Mouse (Mus musculus) myocyte (in vitro differentiated cells): ENCODE data around the gene Pde4a.

Source experiments
- CEBPB ChIP-seq: IDR thresholded peaks from 2 replicates; pipeline ENCODE4 v1.6.1; 2011; ENCODE audit warnings: mild to moderate bottlenecking, moderate library complexity; ENCODE audit not compliant: poor library complexity, insufficient read depth, severe bottlenecking
- MYOD1 ChIP-seq, 3 experiments: IDR thresholded peaks; one replicate each; pipeline ENCODE4 v1.6.1; 2011; ENCODE audit warnings: control low read depth in 2 of 3, low read depth in 2 of 3, mild to moderate bottlenecking in 2 of 3, moderate library complexity in 1 of 3; ENCODE audit not compliant: insufficient read length in 2 of 3, control insufficient read depth in 1 of 3
- POLR2A ChIP-seq: IDR thresholded peaks from one replicate; pipeline ENCODE4 v1.6.1; 2011; ENCODE audit warnings: low read depth, mild to moderate bottlenecking, control low read depth, moderate library complexity; ENCODE audit not compliant: insufficient read length
- REST ChIP-seq: IDR thresholded peaks from one replicate; pipeline ENCODE4 v1.6.1; 2011; ENCODE audit warnings: mild to moderate bottlenecking, control low read depth, moderate library complexity; ENCODE audit not compliant: insufficient read depth, insufficient read length
- SRF ChIP-seq: IDR thresholded peaks from one replicate; pipeline ENCODE4 v1.6.1; 2011; ENCODE audit warnings: low read depth; ENCODE audit not compliant: control insufficient read depth, insufficient read length
- USF1 ChIP-seq: IDR thresholded peaks from one replicate; pipeline ENCODE4 v1.6.1; 2011; ENCODE audit warnings: low read depth, mild to moderate bottlenecking, control low read depth, moderate library complexity

- TF ChIP-seq POLR2A = no peak
- TF ChIP-seq SRF = no peak
- TF ChIP-seq REST = no peak
- TF ChIP-seq USF1 = no peak
- no peak for TF ChIP-seq CEBPB
- no peak for TF ChIP-seq MYOD1 (IDR thresholded peaks at IDR 0.05; ENCODE audit: control insufficient read depth in 1 of 3, insufficient read length in 2 of 3, low read depth in 2 of 3)
Measured at GRCm38 (mm10) chr9:21196521-21197433, 31.3 kb downstream of the Pde4a start.
